Mouse (Mus musculus) embryo, embryonic 9.5 days (tissue): Measurements from ENCODE around the gene Cyp2d9.
"Not testable (repeated sequence)": the region's sequence is repeated elsewhere in the genome, so short reads cannot be mapped to it uniquely, and the experiment has no call there.

Source experiments
- DNase-seq: peaks from one replicate; pipeline ENCODE4 v3.0.0-alpha.2; 2017; ENCODE audit errors: extremely low spot score

Cyp2d9 gene

DNA sequence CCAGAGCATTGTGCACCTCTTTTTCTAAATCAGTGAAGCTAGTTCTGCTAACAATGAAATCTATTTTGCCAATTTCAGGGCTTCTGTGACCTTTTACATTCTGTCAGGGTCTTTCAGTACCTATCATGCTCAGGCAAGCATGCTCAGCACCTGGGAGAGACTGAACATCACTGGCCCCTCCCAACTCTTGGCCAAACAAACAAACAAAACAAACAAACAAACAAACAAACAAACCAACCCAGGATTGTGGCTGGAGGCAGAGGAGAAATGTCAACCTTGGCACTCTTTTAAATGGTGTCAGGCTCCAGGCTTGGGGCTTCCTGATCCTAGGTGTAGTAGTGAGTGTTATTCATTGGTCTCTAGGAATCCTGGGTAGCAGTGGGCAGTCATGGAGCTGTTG is at the start of gene Cyp2d9:
Gene Cyp2d9, plus strand, starts transcription at position 301 of the 400 bp plus-strand sequence.
- no peak for DNase-seq

- no peak for DNase-seq
Observed at GRCm38 (mm10) chr15:82385729-82386128, 47.5 kb upstream of the Cyp2d9 start.

DNA sequence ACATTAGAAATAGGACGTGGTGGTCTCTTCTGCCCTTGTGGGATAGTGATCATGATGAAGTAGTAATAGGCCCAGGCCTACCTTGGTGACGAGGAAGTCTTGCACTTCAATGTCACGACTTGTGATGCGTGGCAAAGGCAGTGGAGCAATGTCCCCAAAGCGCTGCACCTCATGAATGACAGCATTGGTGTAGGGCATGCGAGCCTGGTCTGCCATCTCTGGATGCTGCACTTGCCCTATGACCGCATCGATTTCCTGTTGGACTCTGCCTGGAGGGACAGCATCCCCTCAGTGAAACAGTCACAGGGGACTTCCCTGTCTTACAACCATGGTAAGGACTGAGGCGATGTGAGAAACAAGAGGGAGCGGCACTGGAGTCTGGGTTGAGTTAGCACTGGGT is 43.3 kb upstream of the Cyp2d9 start:
- not testable (repeated sequence) for DNase-seq

- DNase-seq = not testable (repeated sequence)
Observed at GRCm38 (mm10) chr15:82393922-82394321, 39.3 kb upstream of the Cyp2d9 start, which contains the start of gene Cyp2d11. Gene Cyp2d11, minus strand, starts transcription at chr15:82394022.

DNA sequence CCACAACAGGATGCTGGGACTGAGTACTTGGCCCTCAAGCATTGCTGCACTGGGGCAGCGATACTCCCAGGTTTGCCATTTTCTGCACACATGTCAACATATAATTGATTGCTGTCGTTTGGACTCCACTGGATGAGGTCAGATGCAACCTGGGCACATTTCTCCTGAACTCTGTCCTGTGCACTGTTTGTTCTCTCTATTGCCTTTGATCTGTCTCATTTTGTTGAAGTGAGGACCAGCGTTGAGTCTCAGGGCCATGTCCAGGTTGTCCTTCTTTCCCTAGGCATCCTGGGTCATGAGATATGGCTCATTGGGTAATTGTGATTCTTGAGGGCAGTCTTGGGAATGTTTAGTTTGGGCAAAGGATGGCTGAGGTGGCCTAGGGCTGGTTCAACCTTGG is 37.3 kb upstream of the Cyp2d9 start:
- DNase-seq = not testable (repeated sequence)

GRCm38 (mm10) chr15:82401516-82401915 is 31.7 kb upstream of the Cyp2d9 start:
- no peak for DNase-seq

- DNase-seq = no peak
Observed at GRCm38 (mm10) chr15:82402106-82402505, 31.1 kb upstream of the Cyp2d9 start.

- no peak for DNase-seq
Observed at GRCm38 (mm10) chr15:82402741-82403140, 30.5 kb upstream of the Cyp2d9 start.

DNA sequence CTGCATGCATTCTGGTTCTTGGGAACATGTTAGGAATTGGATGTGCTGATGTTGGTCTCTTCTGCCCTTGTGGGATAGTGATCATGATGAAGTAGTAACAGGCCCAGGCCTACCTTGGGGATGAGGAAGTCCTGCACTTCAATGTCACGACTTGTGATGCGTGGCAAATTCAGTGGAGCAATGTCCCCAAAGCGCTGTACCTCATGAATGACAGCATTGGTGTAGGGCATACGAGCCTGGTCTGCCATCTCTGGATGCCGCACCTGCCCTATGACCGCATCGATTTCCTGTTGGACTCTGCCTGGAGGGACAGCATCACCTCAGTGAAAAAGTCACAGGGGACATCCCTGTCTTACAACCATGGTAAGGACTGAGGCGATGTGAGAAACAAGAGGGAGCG is 29.6 kb upstream of the Cyp2d9 start:
- DNase-seq = no peak

- DNase-seq = no peak
Observed at GRCm38 (mm10) chr15:82404163-82404562, 29.1 kb upstream of the Cyp2d9 start.

DNA sequence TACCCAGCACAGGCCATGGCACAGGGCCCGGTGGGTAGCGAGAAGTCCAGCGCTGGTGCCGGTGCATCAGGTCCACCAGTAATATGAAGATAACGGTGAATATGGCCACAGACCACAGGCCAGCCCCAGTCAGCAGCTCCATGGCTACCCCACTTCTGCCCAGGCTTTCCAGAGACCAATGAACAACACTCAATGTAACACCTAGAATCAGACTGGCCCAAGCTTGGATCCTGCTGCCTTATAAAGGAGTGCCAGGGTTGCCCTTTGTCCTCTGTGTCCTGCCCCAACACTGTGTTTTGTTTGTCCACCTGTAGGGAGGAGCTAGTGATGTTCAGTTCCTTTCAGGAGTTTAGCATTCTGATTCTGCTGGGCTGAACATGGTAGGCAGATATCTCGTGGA is 26.3 kb upstream of the Cyp2d9 start, which contains the start of gene Cyp2d10:
Gene Cyp2d10, minus strand, starts transcription at position 215 of the 400 bp plus-strand sequence.
- DNase-seq = no peak

DNA sequence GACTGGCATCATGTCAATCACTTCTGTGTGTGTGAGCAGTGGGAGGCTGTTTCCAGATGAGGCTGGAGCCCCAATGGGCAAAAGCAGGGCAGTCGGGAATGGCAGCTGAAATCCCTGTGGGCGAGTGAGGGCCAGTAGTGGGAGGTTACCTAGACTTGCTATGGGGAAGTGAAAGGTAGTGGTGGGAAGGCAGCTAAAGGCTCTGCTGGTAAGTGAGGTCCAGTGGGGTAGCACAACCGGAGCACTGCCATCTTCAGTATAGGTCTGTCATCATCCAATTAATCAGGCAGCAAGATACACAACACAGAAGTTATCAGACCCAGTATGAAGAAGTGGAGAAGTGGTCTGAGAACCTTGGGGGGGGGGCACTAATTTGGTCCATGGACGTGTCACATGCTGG is 25.7 kb upstream of the Cyp2d9 start:
- no peak for DNase-seq

GRCm38 (mm10) chr15:82416797-82417789 is 16.1 kb upstream of the Cyp2d9 start:
- peak; percentile 69 for DNase-seq

DNA sequence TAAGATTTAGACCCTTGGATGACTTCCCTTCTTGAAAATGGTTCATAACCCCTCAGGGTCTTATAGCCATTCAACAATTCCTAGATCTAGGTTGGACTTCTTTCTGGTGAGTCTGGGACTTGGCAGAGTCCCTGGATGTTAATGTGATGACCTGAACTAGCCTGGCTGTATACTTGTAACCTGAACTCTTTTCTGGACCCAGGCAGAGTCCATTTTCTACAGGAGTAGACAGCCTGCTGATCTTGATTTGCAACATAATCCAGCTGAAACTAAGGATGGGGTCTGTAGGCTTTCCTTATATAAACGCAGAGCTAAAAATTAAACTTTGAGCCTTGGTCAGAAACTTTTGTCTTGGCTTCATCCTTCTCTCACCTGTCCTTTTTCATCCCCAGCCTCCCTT is 14.6 kb upstream of the Cyp2d9 start:
- DNase-seq = no peak

DNA sequence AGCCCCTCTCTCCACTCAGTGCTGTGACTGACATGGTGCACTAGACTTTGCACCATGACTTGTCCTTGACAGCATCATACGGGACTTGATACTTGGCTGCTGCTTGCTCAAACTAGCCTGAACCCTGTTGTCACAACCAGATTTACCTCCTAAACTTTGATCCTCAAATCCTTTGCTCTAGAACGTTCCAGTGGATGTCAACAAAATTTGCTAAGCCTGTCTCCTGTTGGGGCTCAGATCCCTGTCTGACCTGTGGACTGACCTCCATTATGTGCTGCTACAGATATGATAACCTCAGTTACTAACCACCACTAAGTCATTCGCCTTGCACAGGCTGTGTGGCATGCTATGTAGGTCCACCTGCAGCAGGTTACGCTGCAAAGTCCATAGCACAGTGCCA is 10.3 kb upstream of the Cyp2d9 start:
- DNase-seq = no peak

DNA sequence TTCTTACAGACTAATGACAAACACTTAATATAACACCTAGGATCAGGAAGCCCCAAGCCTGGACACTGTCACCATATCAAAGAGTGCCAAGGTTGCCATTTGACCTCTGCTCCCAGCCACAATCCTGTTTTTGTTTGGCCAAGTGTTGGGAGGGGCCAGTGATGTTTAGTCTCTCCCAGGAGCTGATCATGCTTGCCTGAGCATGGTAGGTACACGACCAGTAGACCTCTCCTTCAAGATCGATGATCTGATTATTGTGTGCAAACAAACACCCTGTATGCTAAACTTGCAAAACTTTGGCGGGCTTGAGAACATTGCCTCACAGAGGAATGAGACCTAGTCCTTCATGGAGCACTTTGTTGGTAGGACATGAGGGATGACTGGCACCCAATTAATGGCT is 9.8 kb upstream of the Cyp2d9 start:
- DNase-seq = no peak

DNA sequence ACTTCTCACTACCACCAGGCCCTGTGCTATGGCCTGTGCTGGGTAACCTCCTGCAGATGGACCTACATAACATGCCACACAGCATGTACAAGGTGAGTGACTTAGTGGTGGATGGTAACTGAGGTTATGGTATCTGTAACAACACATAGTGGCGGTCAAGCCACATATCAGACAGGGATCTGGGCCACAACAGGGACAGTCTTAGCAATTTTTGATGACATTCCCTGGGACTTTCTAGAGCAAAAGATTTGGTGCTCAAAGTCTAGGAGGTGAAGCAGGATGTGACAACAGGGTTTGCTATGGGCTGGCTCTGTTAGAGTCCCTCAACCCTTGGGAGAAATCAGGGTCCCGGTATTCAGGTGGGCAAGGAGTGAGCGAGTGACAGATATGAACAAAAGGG is 384 bp downstream of the Cyp2d9 start:
- no peak for DNase-seq

GRCm38 (mm10) chr15:82434541-82434940 is 1.3 kb downstream of the Cyp2d9 start:
- no peak for DNase-seq

DNA sequence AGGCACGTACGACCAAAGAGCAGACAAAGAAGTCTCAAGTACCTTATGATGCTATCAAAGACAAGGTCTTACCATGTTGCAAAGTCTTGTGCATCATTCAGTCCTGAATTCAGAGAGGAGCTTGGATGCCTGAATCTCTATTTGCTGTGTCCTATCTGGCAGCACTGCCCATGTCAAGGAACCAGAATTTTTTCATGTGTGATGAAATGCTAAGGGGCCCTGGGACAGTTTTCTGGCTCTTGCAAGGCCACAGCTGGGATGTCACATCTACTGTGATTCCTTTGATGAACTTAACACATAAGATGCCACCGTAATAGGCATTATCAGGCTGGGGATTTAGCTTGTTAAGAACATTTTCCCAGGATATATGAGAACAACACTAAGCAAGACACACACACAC is 1.8 kb downstream of the Cyp2d9 start:
- DNase-seq = no peak

GRCm38 (mm10) chr15:82435606-82436005 is 2.4 kb downstream of the Cyp2d9 start:
- DNase-seq = no peak

DNA sequence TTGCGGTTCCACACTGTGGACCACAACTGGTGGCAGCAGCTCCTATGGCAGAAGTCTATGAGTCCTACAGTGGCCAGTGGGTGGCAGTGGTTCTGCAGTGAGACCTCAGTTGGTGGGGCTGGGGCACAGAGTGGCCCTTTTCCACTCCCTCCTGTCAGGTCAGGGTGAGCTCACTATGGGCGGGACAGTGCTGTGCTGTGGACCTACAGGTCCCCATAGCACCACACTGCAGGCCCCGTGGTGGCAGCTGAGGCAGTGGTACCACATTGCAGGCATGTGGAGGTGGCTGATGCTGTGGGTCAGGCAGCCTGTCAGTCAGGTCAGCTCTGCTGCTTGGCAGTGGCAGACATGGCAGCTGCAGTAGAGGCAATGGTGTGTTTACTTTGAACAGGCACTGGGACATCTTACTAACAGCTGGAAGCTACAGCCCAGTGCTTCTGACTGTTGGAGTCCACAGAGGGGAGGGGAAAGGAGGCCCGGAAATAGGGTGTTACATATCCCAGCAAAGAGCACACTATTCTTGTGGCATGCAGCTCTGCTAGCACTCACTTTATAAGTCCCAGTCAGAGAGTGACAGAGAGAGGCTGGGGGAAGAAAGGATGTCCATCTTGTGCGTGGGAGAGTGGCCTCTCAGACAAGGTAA is 4.9 kb downstream of the Cyp2d9 start:
- DNase-seq = no peak

GRCm38 (mm10) chr15:82443658-82444057 is 10.4 kb downstream of the Cyp2d9 start:
- DNase-seq = no peak

- no peak for DNase-seq
Observed at GRCm38 (mm10) chr15:82445196-82445595, 12.0 kb downstream of the Cyp2d9 start.
